Mouse (Mus musculus): ENCODE measurements around the gene Bcl2a1b. TPM values are rescaled to one million over a fixed set of nuclear protein-coding genes. Genes with fewer than 3 reads are reported as not detected.

Gene Bcl2a1b
- total and polyA plus RNA-seq, 3 experiments, result 0.41 to 0.82 (median 0.68) TPM

- intact Hi-C loops (cut with DNase I), result no loop called here
- Histone ChIP-seq H3K9ac (ENCODE audit: low read depth, low read length) (no peak overlapping the region), H3K27me3 (ENCODE audit: control insufficient read depth, insufficient read depth, low read length) (no peaks in the 10 kb centered on the region), H3K4me3 (no peak overlapping the region), H3K36me3 (ENCODE audit: control insufficient read depth, insufficient read depth, low read length) (no peaks in the 10 kb centered on the region), H3K4me1 (ENCODE audit: control insufficient read depth, insufficient read depth, low read length) (no peaks in the 10 kb centered on the region), H3K27ac (no peak overlapping the region), H3K79me2 (replicated peaks; ENCODE audit: control insufficient read depth, insufficient read depth, low read length) (no peaks in the 10 kb centered on the region)
- TF ChIP-seq POLR2A (IDR thresholded peaks at IDR 0.05; ENCODE audit: insufficient read depth, low read depth, low read length) (no peak), EP300 (IDR thresholded peaks at IDR 0.05; ENCODE audit: insufficient read depth, low read depth, low read length) (no peak), CTCF (IDR thresholded peaks at IDR 0.05) (no peak)
- 74% methylated on average over 2 of the region's 2 CpGs for WGBS
- no peak for DNase-seq
Observed at GRCm38 (mm10) chr9:89253400-89253799, 54.4 kb downstream of the Bcl2a1b start.

GRCm38 (mm10) chr9:89256556-89257335 is 57.7 kb downstream of the Bcl2a1b start:
- WGBS, result 89% methylated on average over 12 of the region's 12 CpGs
- Histone ChIP-seq H3K9ac (ENCODE audit: low read depth, low read length) (no peak overlapping the region), H3K4me1 (ENCODE audit: control insufficient read depth, insufficient read depth, low read length) (no peaks in the 10 kb centered on the region; the same call in 1 of the 2 replicates), H3K36me3 (ENCODE audit: control insufficient read depth, insufficient read depth, low read length) (no peaks in the 10 kb centered on the region), H3K27ac (no peak overlapping the region), H3K79me2 (replicated peaks; ENCODE audit: control insufficient read depth, insufficient read depth, low read length) (no peaks in the 10 kb centered on the region), H3K27me3 (ENCODE audit: control insufficient read depth, insufficient read depth, low read length) (no peaks in the 10 kb centered on the region), H3K4me3 (no peak overlapping the region)
- DNase-seq, result no peak
- intact Hi-C loops (cut with DNase I), result no loop called here
- no peak for TF ChIP-seq POLR2A (IDR thresholded peaks at IDR 0.05; ENCODE audit: insufficient read depth, low read depth, low read length)
- TF ChIP-seq EP300 (IDR thresholded peaks at IDR 0.05; ENCODE audit: insufficient read depth, low read depth, low read length), result no peak
- no peak for TF ChIP-seq CTCF (IDR thresholded peaks at IDR 0.05)

Other genes starting within 250 kb of the Bcl2a1b start
- gene Bcl2a1a, start 242.3 kb upstream of the Bcl2a1b start, total RNA-seq (2021), result under 1 TPM in 1 of 2 experiments, not detected in 1; 0.39 TPM
- gene Bcl2a1a, start 242.3 kb upstream of the Bcl2a1b start, polyA plus RNA-seq (2012; rRNA removed), result 0.20 and 0.41 TPM in 2 replicates
- under 1 TPM; 0.16 to 0.18 TPM for gene Trim43b, start 106.4 kb upstream of the Bcl2a1b start, total RNA-seq (2021)
- gene Trim43b, start 106.4 kb upstream of the Bcl2a1b start, polyA plus RNA-seq (2012; rRNA removed), result not detected in 2 replicates
- under 1 TPM in 1 of 2 experiments, not detected in 1; 0.68 TPM for gene Gm29094, start 170 bp downstream of the Bcl2a1b start, total RNA-seq (2021)
- not detected in 2 replicates for gene Gm29094, start 170 bp downstream of the Bcl2a1b start, polyA plus RNA-seq (2012; rRNA removed)
- gene Mthfs, start 11.5 kb downstream of the Bcl2a1b start, total RNA-seq (2021), result 10 to 100 TPM; 15.1 to 22.2 TPM
- gene Mthfs, start 11.5 kb downstream of the Bcl2a1b start, polyA plus RNA-seq (2012; rRNA removed), result 6.3 and 8.7 TPM in 2 replicates